Mouse (Mus musculus): ENCODE measurements around the gene Abcf1. TPM values are rescaled to one million over a fixed set of nuclear protein-coding genes. Genes with fewer than 3 reads are reported as not detected.

The Abcf1 gene
- polyA plus RNA-seq, 1 experiment from 2014 or later = 117 TPM

- Histone ChIP-seq H3K36me3 (ENCODE audit: control insufficient read depth, insufficient read depth, low read length) (no peaks in the 10 kb centered on the region), H3K4me1 (replicated peaks; ENCODE audit: control insufficient read depth, insufficient read depth, low read length) (peaks cover 4% of the 10 kb centered on the region), H3K27me3 (ENCODE audit: control insufficient read depth, insufficient read depth, low read length) (no peaks in the 10 kb centered on the region), H3K9me3 (ENCODE audit: control insufficient read depth, low read length) (no peaks in the 10 kb centered on the region), H3K4me3 (ENCODE audit: low read depth, low read length) (peak overlapping the region; percentile 67), H3K9ac (ENCODE audit: low read depth, low read length) (peak overlapping the region; percentile 91), H3K4me2 (replicated peaks; ENCODE audit: low read depth, low read length) (peak overlapping the region; percentile 92), H3K27ac (ENCODE audit: low read depth, low read length) (peak overlapping the region; percentile 94)
- WGBS = 11% methylated on average over 7 of the region's 7 CpGs
- ATAC-seq (ENCODE audit: low FRiP score) (peak; percentile 50), DNase-seq (ENCODE audit: low spot score) (peak; percentile 96)
Observed at GRCm38 (mm10) chr17:35919060-35919715, 50.4 kb downstream of the Abcf1 start.

DNA sequence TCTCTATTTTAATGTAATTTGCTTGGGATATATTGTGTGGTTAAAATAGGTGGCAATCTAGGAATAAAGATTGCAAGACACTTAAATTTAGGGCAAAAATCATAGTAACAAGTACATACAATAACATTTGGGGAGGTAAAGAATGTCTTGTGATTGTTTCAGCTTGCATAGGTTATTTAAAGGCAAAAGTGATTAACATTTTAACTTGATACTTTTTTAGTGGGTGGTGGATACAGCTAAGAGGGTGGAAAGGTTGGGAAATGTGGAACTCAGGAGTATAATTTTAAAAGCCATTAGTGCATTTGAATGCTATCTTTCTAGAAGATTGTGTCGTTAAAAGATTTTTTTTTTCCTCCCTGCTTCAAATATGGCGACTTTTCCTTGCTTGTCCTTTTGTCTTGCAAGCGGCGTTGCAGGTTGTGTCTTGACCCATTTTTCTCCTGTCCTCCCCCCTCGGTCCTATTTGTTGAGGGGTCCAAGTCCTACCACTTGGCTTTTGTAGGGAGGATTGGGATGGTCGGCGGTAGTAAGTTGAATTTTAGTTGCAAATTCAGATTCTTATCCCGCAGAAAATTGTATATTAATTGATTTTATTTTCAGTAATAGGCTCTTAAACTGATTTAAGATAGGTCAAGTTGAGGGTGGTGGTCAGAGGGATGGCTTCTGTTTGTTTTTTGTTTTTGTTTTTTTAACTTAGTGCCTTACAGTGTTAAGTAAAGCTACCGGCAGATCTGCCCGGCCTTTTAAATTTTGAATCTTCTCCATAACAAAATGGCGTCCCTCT, 51.1 kb downstream of the Abcf1 start:
- DNase-seq (ENCODE audit: low spot score) = peak; percentile 76
- Histone ChIP-seq H3K27ac (ENCODE audit: low read depth, low read length) (peak overlapping the region; percentile 94), H3K36me3 (ENCODE audit: control insufficient read depth, insufficient read depth, low read length) (no peaks in the 10 kb centered on the region), H3K4me3 (ENCODE audit: low read depth, low read length) (peak overlapping the region; percentile 67), H3K9ac (ENCODE audit: low read depth, low read length) (peak overlapping the region; percentile 91), H3K27me3 (ENCODE audit: control insufficient read depth, insufficient read depth, low read length) (no peaks in the 10 kb centered on the region), H3K4me2 (replicated peaks; ENCODE audit: low read depth, low read length) (peak overlapping the region; percentile 92), H3K9me3 (ENCODE audit: control insufficient read depth, low read length) (no peaks in the 10 kb centered on the region), H3K4me1 (replicated peaks; ENCODE audit: control insufficient read depth, insufficient read depth, low read length) (peaks cover 4% of the 10 kb centered on the region)
- ATAC-seq (ENCODE audit: low FRiP score) = no peak
- WGBS = 0% methylated on average over 11 of the region's 11 CpGs

DNA sequence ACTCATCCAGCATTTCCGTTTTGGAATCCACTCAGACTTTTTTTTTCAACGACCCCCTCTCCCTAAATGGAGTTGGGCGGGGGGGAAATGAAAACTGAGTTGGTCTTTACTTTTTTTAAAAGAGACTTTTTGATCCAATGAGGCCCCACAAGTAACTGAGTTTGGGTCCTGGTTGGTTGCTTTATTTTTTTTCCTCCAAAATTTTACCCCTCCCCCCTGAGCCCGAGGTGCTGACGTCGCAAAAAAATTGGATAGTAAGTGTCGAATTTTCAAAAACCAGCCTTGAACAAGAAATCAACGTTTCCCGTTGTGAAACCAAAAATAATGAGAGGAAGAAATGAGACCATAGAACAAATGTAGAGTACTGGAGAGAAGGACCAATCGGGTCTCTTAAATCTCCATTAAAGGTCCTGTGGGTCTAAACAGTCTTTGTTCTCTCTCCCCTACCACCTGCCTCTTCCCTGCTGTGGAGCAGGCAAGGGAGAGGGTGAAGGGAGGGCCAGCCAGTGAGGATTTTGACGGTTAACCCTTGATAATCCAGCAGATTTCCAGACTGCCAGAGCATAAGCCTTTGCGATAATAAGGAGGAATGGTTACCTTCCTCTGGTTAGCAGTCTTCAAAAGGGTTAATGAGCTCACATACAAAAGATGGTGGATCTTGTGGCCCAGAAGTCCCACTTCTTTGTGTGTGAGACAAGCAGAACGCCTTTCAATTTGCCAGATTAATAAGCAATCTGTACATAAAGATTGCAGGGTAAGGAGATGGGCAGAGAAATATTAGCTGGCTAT, 51.9 kb downstream of the Abcf1 start:
- Histone ChIP-seq H3K9ac (ENCODE audit: low read depth, low read length) (peak overlapping the region; percentile 91), H3K27ac (ENCODE audit: low read depth, low read length) (peak overlapping the region; percentile 94), H3K9me3 (ENCODE audit: control insufficient read depth, low read length) (no peaks in the 10 kb centered on the region), H3K4me1 (replicated peaks; ENCODE audit: control insufficient read depth, insufficient read depth, low read length) (peaks cover 4% of the 10 kb centered on the region), H3K4me2 (replicated peaks; ENCODE audit: low read depth, low read length) (peak overlapping the region; percentile 92), H3K36me3 (ENCODE audit: control insufficient read depth, insufficient read depth, low read length) (no peaks in the 10 kb centered on the region), H3K27me3 (ENCODE audit: control insufficient read depth, insufficient read depth, low read length) (no peaks in the 10 kb centered on the region), H3K4me3 (ENCODE audit: low read depth, low read length) (peak overlapping the region; percentile 67)
- no peak for ATAC-seq (ENCODE audit: low FRiP score)
- WGBS = under 1% methylated on average over 13 of the region's 13 CpGs
- DNase-seq (ENCODE audit: low spot score) = peak; percentile 83

DNA sequence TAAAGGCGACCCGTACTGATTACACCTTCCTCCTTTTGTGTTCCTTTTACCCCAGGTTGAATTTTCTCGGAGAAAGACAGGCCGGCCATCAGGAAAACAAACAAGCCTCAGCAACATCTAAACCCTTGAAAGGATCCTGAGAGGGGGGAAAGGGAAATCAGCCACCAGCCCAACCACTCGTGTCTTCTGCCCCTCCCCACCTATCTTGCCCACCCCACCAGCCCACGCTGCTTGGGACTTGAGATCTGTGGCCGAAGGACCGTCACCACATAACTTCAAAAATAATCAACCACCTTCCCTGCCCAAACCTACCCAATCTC, 52.5 kb downstream of the Abcf1 start:
- no peaks in the 10 kb centered on the region for H3K9me3 ChIP-seq (ENCODE audit: control insufficient read depth, low read length)
- H3K9ac ChIP-seq (ENCODE audit: low read depth, low read length) = peak overlapping the region; percentile 91
- ATAC-seq (ENCODE audit: low FRiP score) (no peak), DNase-seq (ENCODE audit: low spot score) (no peak)
- WGBS = 0% methylated on average over 8 of the region's 8 CpGs
- H3K27ac ChIP-seq (ENCODE audit: low read depth, low read length) = peak overlapping the region; percentile 94
- no peaks in the 10 kb centered on the region for H3K36me3 ChIP-seq (ENCODE audit: control insufficient read depth, insufficient read depth, low read length)
- H3K4me2 ChIP-seq (replicated peaks; ENCODE audit: low read depth, low read length) = peak overlapping the region; percentile 92
- peak overlapping the region; percentile 67 for H3K4me3 ChIP-seq (ENCODE audit: low read depth, low read length)
- peaks cover 4% of the 10 kb centered on the region for H3K4me1 ChIP-seq (replicated peaks; ENCODE audit: control insufficient read depth, insufficient read depth, low read length)
- no peaks in the 10 kb centered on the region for H3K27me3 ChIP-seq (ENCODE audit: control insufficient read depth, insufficient read depth, low read length)

DNA sequence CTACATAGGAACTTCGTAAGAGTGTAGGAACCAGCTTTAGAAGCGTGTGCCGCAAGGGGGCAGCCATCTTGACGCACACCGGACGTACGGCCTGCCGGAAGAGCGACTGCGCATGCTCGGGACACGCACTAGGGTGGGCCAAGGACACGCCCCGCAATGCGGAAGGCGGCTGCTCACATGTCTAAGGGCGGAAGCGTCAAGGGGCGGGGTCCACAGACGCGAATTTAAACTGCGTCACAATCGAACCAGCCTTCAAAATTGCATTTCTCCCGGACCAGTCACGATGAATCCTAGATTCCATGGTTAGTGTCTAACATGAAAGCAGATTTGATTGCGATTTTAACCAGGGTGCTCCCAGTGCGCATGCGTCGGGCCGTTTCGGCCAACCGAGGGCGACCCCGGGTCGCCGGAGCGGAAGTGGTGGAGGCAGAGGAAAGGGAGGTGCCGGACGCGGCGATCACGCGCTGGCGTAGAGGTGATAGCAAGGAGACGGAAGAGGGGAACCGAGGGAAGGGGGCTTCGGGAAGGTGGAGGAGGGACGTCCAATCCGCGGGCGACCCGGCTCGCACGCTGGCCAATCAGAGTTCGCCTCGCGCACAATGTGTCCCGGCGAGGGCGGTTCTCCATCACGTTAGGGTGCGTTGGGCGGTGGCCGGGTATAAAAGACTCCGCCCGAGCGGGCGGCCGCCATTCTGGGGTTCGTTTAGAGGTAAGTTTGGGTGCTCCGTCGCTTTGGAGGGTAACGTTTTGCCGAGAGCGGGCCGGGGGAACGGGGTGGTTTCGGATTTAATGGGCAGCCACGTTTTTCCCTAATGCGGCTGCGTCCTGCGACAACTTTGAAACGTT, 53.0 kb downstream of the Abcf1 start, which contains the start of the genes Mrps18b and Ppp1r10:
TSS of gene Mrps18b (minus strand) at position 93 of the 846 bp plus-strand sequence.
TSS of gene Ppp1r10 (plus strand) at position 138 of the 846 bp plus-strand sequence.
- Histone ChIP-seq H3K27ac (ENCODE audit: low read depth, low read length) (peak within 1 kb of the TSS; percentile 94), H3K27me3 (ENCODE audit: control insufficient read depth, insufficient read depth, low read length) (no peaks in the 10 kb centered on the region), H3K36me3 (ENCODE audit: control insufficient read depth, insufficient read depth, low read length) (no peaks in the 10 kb centered on the region), H3K4me3 (ENCODE audit: low read depth, low read length) (peak within 1 kb of the TSS; percentile 67), H3K4me2 (replicated peaks; ENCODE audit: low read depth, low read length) (peak within 1 kb of the TSS; percentile 92), H3K9me3 (ENCODE audit: control insufficient read depth, low read length) (no peaks in the 10 kb centered on the region), H3K9ac (ENCODE audit: low read depth, low read length) (peak within 1 kb of the TSS; percentile 91), H3K4me1 (replicated peaks; ENCODE audit: control insufficient read depth, insufficient read depth, low read length) (peaks cover 4% of the 10 kb centered on the region)
- peak; percentile 98 for DNase-seq (ENCODE audit: low spot score)
- under 1% methylated on average over 78 of the region's 83 CpGs for WGBS
- peak; percentile 93 for ATAC-seq (ENCODE audit: low FRiP score)

DNA sequence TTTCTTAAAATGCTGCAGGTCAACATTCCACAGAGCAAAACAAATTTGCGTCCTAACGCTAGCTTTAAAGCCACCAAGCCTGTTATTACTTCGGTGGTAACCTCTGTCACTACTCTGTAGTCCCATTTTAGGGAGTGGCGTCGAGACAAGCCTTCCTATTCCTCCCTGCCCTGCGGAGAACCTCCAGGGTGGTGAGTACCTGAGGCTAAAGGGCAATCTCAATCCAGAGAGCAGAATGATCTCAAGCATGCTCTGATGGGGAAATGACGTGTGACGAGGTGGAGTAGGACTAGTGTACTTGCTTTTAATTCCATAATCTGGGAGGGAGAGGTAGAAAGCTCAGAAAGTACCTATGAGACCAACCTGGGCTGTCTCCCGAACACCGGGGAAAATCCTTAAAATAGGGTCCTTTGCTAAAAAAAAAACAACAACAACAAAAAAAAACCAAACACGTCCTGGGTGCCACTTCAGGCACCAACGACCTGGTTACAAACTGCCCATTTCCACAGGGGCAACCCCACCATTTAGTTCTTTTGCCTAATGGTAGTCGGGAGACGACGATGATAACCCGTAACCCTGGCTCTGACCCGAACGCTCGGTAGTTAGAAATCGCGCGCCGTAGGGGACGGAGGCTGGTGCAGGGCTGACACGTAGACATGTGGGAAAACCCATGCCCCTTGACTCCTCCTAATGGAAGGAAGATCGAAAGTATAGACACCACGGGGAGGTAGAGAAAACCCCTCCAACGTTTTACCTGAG, 53.8 kb downstream of the Abcf1 start:
- Histone ChIP-seq H3K27me3 (ENCODE audit: control insufficient read depth, insufficient read depth, low read length) (no peaks in the 10 kb centered on the region), H3K4me3 (ENCODE audit: low read depth, low read length) (peak overlapping the region; percentile 67), H3K27ac (ENCODE audit: low read depth, low read length) (no peak overlapping the region), H3K9me3 (ENCODE audit: control insufficient read depth, low read length) (no peaks in the 10 kb centered on the region), H3K36me3 (ENCODE audit: control insufficient read depth, insufficient read depth, low read length) (no peaks in the 10 kb centered on the region), H3K9ac (ENCODE audit: low read depth, low read length) (peak overlapping the region; percentile 61), H3K4me2 (replicated peaks; ENCODE audit: low read depth, low read length) (peak overlapping the region; percentile 64), H3K4me1 (replicated peaks; ENCODE audit: control insufficient read depth, insufficient read depth, low read length) (peaks cover 4% of the 10 kb centered on the region; the same call in 1 of the 2 replicates)
- ATAC-seq (ENCODE audit: low FRiP score) = no peak
- 4% methylated on average over 28 of the region's 28 CpGs for WGBS
- DNase-seq (ENCODE audit: low spot score) = no peak

DNA sequence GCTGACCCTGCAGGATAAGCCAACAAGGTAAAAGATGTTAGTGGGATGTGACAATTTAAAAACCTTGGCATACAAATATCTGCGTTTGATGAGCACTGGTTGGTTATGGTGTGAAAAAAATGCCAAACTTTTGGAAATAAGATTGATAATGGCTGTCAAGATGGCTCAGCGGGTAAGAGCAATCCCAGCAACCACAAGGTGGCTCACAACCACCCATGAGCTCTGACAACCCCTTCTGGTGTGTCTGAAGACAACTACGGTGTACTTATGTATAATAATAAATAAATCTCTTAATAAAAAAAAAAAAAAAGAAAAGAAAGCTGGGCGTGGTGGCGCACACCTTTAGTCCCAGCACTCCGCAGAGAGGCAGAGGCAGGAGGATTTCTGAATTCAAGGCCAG, 54.6 kb downstream of the Abcf1 start:
- 82% methylated on average over 6 of the region's 6 CpGs for WGBS
- H3K4me2 ChIP-seq (replicated peaks; ENCODE audit: low read depth, low read length) = 0 out of 2 replicates have a peak overlapping the region, but pooled peaks have one; percentile 64
- no peak for ATAC-seq (ENCODE audit: low FRiP score)

More for the DNA sequence above, 54.6 kb downstream of the Abcf1 start:
- H3K4me1 ChIP-seq (replicated peaks; ENCODE audit: control insufficient read depth, insufficient read depth, low read length) = peaks cover 3% of the 10 kb centered on the region; the same call in 1 of the 2 replicates
- no peak overlapping the region; the same call in 1 of the 2 replicates for H3K4me3 ChIP-seq (ENCODE audit: low read depth, low read length)
- no peaks in the 10 kb centered on the region for H3K9me3 ChIP-seq (ENCODE audit: control insufficient read depth, low read length)
- no peaks in the 10 kb centered on the region for H3K27me3 ChIP-seq (ENCODE audit: control insufficient read depth, insufficient read depth, low read length)
- no peaks in the 10 kb centered on the region for H3K36me3 ChIP-seq (ENCODE audit: control insufficient read depth, insufficient read depth, low read length)
- H3K9ac ChIP-seq (ENCODE audit: low read depth, low read length) = no peak overlapping the region
- H3K27ac ChIP-seq (ENCODE audit: low read depth, low read length) = no peak overlapping the region
- DNase-seq (ENCODE audit: low spot score) = no peak

Measured in hindbrain, embryonic 11.5 days (tissue).